Mouse (Mus musculus) neural tube, postnatal 0 days (tissue): ENCODE measurements around the gene Pabpc5. TPM values are rescaled to one million over a fixed set of nuclear protein-coding genes. Genes with fewer than 3 reads are reported as not detected.

ENCODE experiments used
- polyA plus RNA-seq: library from polyadenylated mRNA; unstranded; fragments of >200 nt; fragmentation: Nextera tagmentation; extraction: Ambion mirVana; gene quantifications from 2 replicates; pipeline ENCODE4 v1.2.1, GENCODE M21; 2015

Pabpc5 gene
- 1.8 and 2.3 TPM in 2 replicates for polyA plus RNA-seq

DNA sequence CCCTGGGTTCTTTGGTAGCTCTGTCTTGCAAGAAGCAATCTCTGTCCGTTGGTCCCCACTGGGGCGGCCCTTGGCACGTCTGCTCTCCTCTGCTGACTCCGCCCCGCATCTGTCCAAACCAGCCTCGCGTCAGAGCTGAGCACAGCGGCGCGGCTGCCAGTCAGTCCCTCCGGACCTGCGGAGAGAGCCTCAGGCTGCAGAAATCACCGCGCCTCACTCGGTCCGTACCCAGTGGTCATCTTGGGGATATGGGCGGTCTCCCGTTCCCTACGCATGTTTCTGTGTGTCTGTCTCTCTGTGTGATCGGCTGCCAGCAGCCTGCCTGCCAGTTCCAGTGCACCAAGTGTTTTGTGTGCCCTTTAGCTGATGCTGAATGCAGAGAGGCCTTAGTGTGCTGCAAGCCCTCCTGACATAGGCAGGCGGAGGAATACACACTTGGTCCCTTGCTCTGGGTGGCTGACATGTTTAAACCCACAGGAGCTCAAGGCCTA, at the start of gene Pabpc5:
Pabpc5 (plus strand) TSS at position 116 of the 491 bp plus-strand sequence.

